Comparison of ENCODE assay signal across 17 mouse cellular contexts in genomic region chr12:13769156-13769555, GRCm38 (mm10).
DNase-seq lines count a peak whose midpoint lies in the region; ATAC-seq and TF ChIP-seq lines count a peak whose summit lies in the region.
"Had no signal": no experiment of that assay in that cellular context is flagged by ENCODE, and none has a peak within 500 bp of the region (broad histone marks: within the 10 kb centered on the region; RNA-seq: fewer than 3 reads in every experiment).

No protein-coding gene starts in this region.

- no peak overlapping the region for H3K4me3 ChIP-seq in left cerebral cortex, adult 2 months
- no peak overlapping the region for H3K4me3 ChIP-seq in forebrain, postnatal 0 days (ENCODE audit: low read depth, low read length)
- H3K4me3 ChIP-seq: embryonic facial prominence, embryonic 13.5 days; gastrocnemius, adult 2 months; hindbrain, embryonic 12.5 days; liver, embryonic 15.5 days; neural tube, embryonic 12.5 days had no signal

- intact Hi-C loops in left cerebral cortex, postnatal 14 days (cut with DNase I), result no loop called here
- intact Hi-C loops in left cerebral cortex, adult 2 months (cut with DNase I), result no loop called here
- intact Hi-C loops in gastrocnemius, postnatal 36 days (cut with DNase I), result no loop called here

- H3K4me1 ChIP-seq in forebrain, postnatal 0 days (ENCODE audit: insufficient read depth), result no peaks in the 10 kb centered on the region
- H3K4me1 ChIP-seq: embryonic facial prominence, embryonic 13.5 days; hindbrain, embryonic 12.5 days; liver, embryonic 15.5 days; neural tube, embryonic 12.5 days had no signal

- H3K27me3 ChIP-seq in forebrain, postnatal 0 days (ENCODE audit: insufficient read depth, low read length), result no peaks in the 10 kb centered on the region
- H3K27me3 ChIP-seq: embryonic facial prominence, embryonic 13.5 days; hindbrain, embryonic 12.5 days; liver, embryonic 15.5 days; neural tube, embryonic 12.5 days; Patski had no signal

- H3K9me3 ChIP-seq in forebrain, postnatal 0 days (ENCODE audit: low read length), result no peaks in the 10 kb centered on the region
- H3K9me3 ChIP-seq: embryonic facial prominence, embryonic 13.5 days; hindbrain, embryonic 12.5 days; liver, embryonic 15.5 days; neural tube, embryonic 12.5 days had no signal

- no peaks in the 10 kb centered on the region for H3K36me3 ChIP-seq in forebrain, postnatal 0 days (ENCODE audit: insufficient read depth)
- H3K36me3 ChIP-seq: embryonic facial prominence, embryonic 13.5 days; hindbrain, embryonic 12.5 days; liver, embryonic 15.5 days; neural tube, embryonic 12.5 days had no signal

- H3K9ac ChIP-seq in forebrain, postnatal 0 days, result no peak overlapping the region
- H3K9ac ChIP-seq: embryonic facial prominence, embryonic 13.5 days; hindbrain, embryonic 12.5 days; liver, embryonic 15.5 days; neural tube, embryonic 12.5 days had no signal

- peak; percentile 94 for ATAC-seq in forebrain, postnatal 0 days
- ATAC-seq in megakaryocyte progenitor cell, adult 5-6 weeks (replicated peaks; ENCODE audit: poor library complexity), result no peak
- ATAC-seq: Patski had no signal

- peak; percentile 14 to 48 for DNase-seq in left cerebral cortex, postnatal 14 days (ENCODE audit: low spot score in 2 of 2)
- DNase-seq in left cerebral cortex, adult 2 months (ENCODE audit: extremely low spot score in 1 of 2, low spot score in 2 of 2), result no peak
- peak; percentile 75 for DNase-seq in forebrain, postnatal 0 days
- peak; percentile 84 for DNase-seq in layer of hippocampus, adult 9-11 months
- DNase-seq in right cerebral cortex, postnatal 4 days, result peak; percentile 6
- DNase-seq in gastrocnemius, postnatal 36 days, result no peak
- DNase-seq: adrenal gland, postnatal 25 days; cerebellum, adult 9-10 months; gastrocnemius, adult 2 months; heart, adult 18-20 months; lung, postnatal 10 days had no signal

- TF ChIP-seq CTCF in left cerebral cortex, adult 2 months (IDR thresholded peaks at IDR 0.05), result no peak
- no peak for TF ChIP-seq CTCF in forebrain, postnatal 0 days (IDR thresholded peaks at IDR 0.05; ENCODE audit: low read depth)

- 67% methylated on average over 4 of the region's 4 CpGs for WGBS in forebrain, postnatal 0 days

- H3K27ac ChIP-seq in left cerebral cortex, adult 2 months, result no peak overlapping the region
- no peak overlapping the region for H3K27ac ChIP-seq in forebrain, postnatal 0 days (ENCODE audit: low read depth, low read length)
- H3K27ac ChIP-seq: embryonic facial prominence, embryonic 13.5 days; gastrocnemius, adult 2 months; hindbrain, embryonic 12.5 days; liver, embryonic 15.5 days; neural tube, embryonic 12.5 days had no signal

- no peak overlapping the region for H3K4me2 ChIP-seq in forebrain, postnatal 0 days (ENCODE audit: low read depth)
- H3K4me2 ChIP-seq: embryonic facial prominence, embryonic 13.5 days; hindbrain, embryonic 12.5 days; liver, embryonic 15.5 days; neural tube, embryonic 12.5 days had no signal

Comparison
In these comparisons a context has a peak if more than half of its experiments do, and no peak if none do; other contexts are left out.
1. DNase-seq: peak in left cerebral cortex, postnatal 14 days (2 of 2), forebrain, postnatal 0 days (single experiment), layer of hippocampus, adult 9-11 months (single experiment) and right cerebral cortex, postnatal 4 days (single experiment); none in left cerebral cortex, adult 2 months (0 of 2) and gastrocnemius, postnatal 36 days (0 of 2).